Mouse (Mus musculus) ovary, postnatal 14 days (tissue): ENCODE measurements around the gene Slamf8.
A peak's percentile ranks its signal among the peaks of the same experiment; 100 is the strongest.

ENCODE experiments used
- DNase-seq: peaks from one replicate; pipeline ENCODE4 v3.0.0; 2022; ENCODE audit warnings: low spot score

Gene Slamf8

GRCm38 (mm10) chr1:172593321-172593720, 3.0 kb upstream of the Slamf8 start:
- no peak for DNase-seq

- no peak for DNase-seq
Observed at GRCm38 (mm10) chr1:172585612-172586567, 4.5 kb downstream of the Slamf8 start.

- no peak for DNase-seq
Observed at GRCm38 (mm10) chr1:172585026-172585425, 5.3 kb downstream of the Slamf8 start.

GRCm38 (mm10) chr1:172584271-172584670, 6.1 kb downstream of the Slamf8 start:
- DNase-seq, result no peak

GRCm38 (mm10) chr1:172582436-172582835, 7.9 kb downstream of the Slamf8 start:
- no peak for DNase-seq

GRCm38 (mm10) chr1:172580116-172580515, 10.3 kb downstream of the Slamf8 start:
- DNase-seq, result no peak

GRCm38 (mm10) chr1:172567758-172568157, 22.6 kb downstream of the Slamf8 start:
- DNase-seq, result no peak

- DNase-seq, result no peak
Observed at GRCm38 (mm10) chr1:172566131-172566530, 24.2 kb downstream of the Slamf8 start.

- no peak for DNase-seq
Observed at GRCm38 (mm10) chr1:172563465-172563828, 26.9 kb downstream of the Slamf8 start.

- DNase-seq, result peak; percentile 59
Observed at GRCm38 (mm10) chr1:172562641-172563464, 27.5 kb downstream of the Slamf8 start.

- no peak for DNase-seq
Observed at GRCm38 (mm10) chr1:172555638-172556037, 34.7 kb downstream of the Slamf8 start, which contains the start of gene Vsig8. Gene Vsig8, plus strand, starts transcription at chr1:172555938.

- no peak for DNase-seq
Observed at GRCm38 (mm10) chr1:172552623-172553022, 37.7 kb downstream of the Slamf8 start.

- no peak for DNase-seq
Observed at GRCm38 (mm10) chr1:172551009-172551408, 39.4 kb downstream of the Slamf8 start.

GRCm38 (mm10) chr1:172550551-172550951, 39.8 kb downstream of the Slamf8 start:
- DNase-seq, result peak; percentile 52

GRCm38 (mm10) chr1:172549717-172550116, 40.7 kb downstream of the Slamf8 start:
- DNase-seq, result no peak

- no peak for DNase-seq
Observed at GRCm38 (mm10) chr1:172549314-172549713, 41.1 kb downstream of the Slamf8 start.

- no peak for DNase-seq
Observed at GRCm38 (mm10) chr1:172548501-172548900, 41.9 kb downstream of the Slamf8 start.

- no peak for DNase-seq
Observed at GRCm38 (mm10) chr1:172546062-172546461, 44.3 kb downstream of the Slamf8 start.

- no peak for DNase-seq
Observed at GRCm38 (mm10) chr1:172540283-172540820, 50.0 kb downstream of the Slamf8 start.

GRCm38 (mm10) chr1:172539827-172540226, 50.5 kb downstream of the Slamf8 start:
- no peak for DNase-seq

- no peak for DNase-seq
Observed at GRCm38 (mm10) chr1:172535116-172535515, 55.3 kb downstream of the Slamf8 start.

- DNase-seq, result no peak
Observed at GRCm38 (mm10) chr1:172532551-172532950, 57.8 kb downstream of the Slamf8 start.
